Mouse (Mus musculus) hindbrain, embryonic 16.5 days (tissue): ENCODE results near the gene Dhps. TPM values are rescaled to one million over a fixed set of nuclear protein-coding genes. Genes with fewer than 3 reads are reported as not detected.

Experiments used
- ATAC-seq: fragments of 200-750 bp; cut with Nextera tagmentation; 2 replicates; pipeline ENCODE4 v1.8.0; 2017; ENCODE audit warnings: moderate TSS enrichment, moderate library complexity
- H3K27ac ChIP-seq: fragments of 300-500 bp; sonication (generic); 2 replicates; pipeline ENCODE4 v1.5.1; 2014; ENCODE audit warnings: low read depth, mild to moderate bottlenecking, control low read depth, low read length, moderate library complexity
- H3K27me3 ChIP-seq: fragments of 300-500 bp; sonication (generic); replicated peaks from 2 replicates; pipeline ENCODE4 v1.6.1; 2014; ENCODE audit warnings: low read length; ENCODE audit not compliant: control insufficient read depth, insufficient read depth
- H3K36me3 ChIP-seq: fragments of 300-500 bp; sonication (generic); 2 replicates; pipeline ENCODE4 v1.6.1; 2014; ENCODE audit warnings: mild to moderate bottlenecking, low read length, moderate library complexity, mixed read lengths; ENCODE audit not compliant: control insufficient read depth, insufficient read depth
- H3K4me1 ChIP-seq: fragments of 300-500 bp; sonication (generic); 2 replicates; pipeline ENCODE4 v1.6.1; 2014; ENCODE audit warnings: low read depth, low read length; ENCODE audit not compliant: control insufficient read depth, insufficient read depth
- H3K4me2 ChIP-seq: fragments of 300-500 bp; sonication (generic); 2 replicates; pipeline ENCODE4 v1.6.1; 2014; ENCODE audit warnings: mild to moderate bottlenecking, low read length, control low read depth, moderate library complexity
- H3K4me3 ChIP-seq: fragments of 300-500 bp; sonication (generic); 2 replicates; pipeline ENCODE4 v1.5.1; 2014; ENCODE audit warnings: mild to moderate bottlenecking, low read length, control low read depth, moderate library complexity
- H3K9ac ChIP-seq: fragments of 300-500 bp; sonication (generic); 2 replicates; pipeline ENCODE4 v1.6.1; 2014; ENCODE audit warnings: low read depth, mild to moderate bottlenecking, control low read depth, low read length, moderate library complexity
- H3K9me3 ChIP-seq: fragments of 300-500 bp; sonication (generic); 2 replicates; pipeline ENCODE4 v1.6.1; 2014; ENCODE audit warnings: mild to moderate bottlenecking, low read length, moderate library complexity; ENCODE audit not compliant: control insufficient read depth
- WGBS: fragments of 180-500 bp; shearing (Covaris S2); extraction: QIAGEN DNeasy Blood & Tissue Kit; methylation state at CpG from one replicate; pipeline ENCODE4 v1.1.7; 2014; 5-methylcytosine and 5-hydroxymethylcytosine counted together
- polyA plus RNA-seq: library from polyadenylated mRNA; unstranded; fragments of >200 nt; fragmentation: Nextera tagmentation; extraction: Ambion mirVana; gene quantifications from 2 replicates; pipeline ENCODE4 v1.2.1, GENCODE M21; 2015

Gene Dhps
- polyA plus RNA-seq, 1 experiment from 2014 or later, result 112 TPM

GRCm38 (mm10) chr8:85033867-85034266, 37.7 kb upstream of the Dhps start:
- H3K9ac ChIP-seq, result no peak overlapping the region
- no peak overlapping the region for H3K4me2 ChIP-seq
- no peak for ATAC-seq
- H3K9me3 ChIP-seq, result no peaks in the 10 kb centered on the region
- no peak overlapping the region for H3K4me3 ChIP-seq
- peaks cover 28% of the 10 kb centered on the region for H3K36me3 ChIP-seq
- 72% methylated on average over 1 of the region's 1 CpGs for WGBS
- no peaks in the 10 kb centered on the region for H3K27me3 ChIP-seq
- no peak overlapping the region for H3K27ac ChIP-seq
- H3K4me1 ChIP-seq, result peaks cover 24% of the 10 kb centered on the region

GRCm38 (mm10) chr8:85034764-85035163, 36.8 kb upstream of the Dhps start:
- Histone ChIP-seq H3K4me1 (peaks cover 24% of the 10 kb centered on the region), H3K9ac (peak overlapping the region; percentile 29; the same call in 1 of the 2 replicates)

GRCm38 (mm10) chr8:85035165-85035727, 36.3 kb upstream of the Dhps start:
- Histone ChIP-seq H3K4me1 (peaks cover 28% of the 10 kb centered on the region), H3K9me3 (no peaks in the 10 kb centered on the region), H3K4me3 (peak overlapping the region; percentile 86), H3K36me3 (peaks cover 21% of the 10 kb centered on the region), H3K9ac (peak overlapping the region; percentile 54; the same call in 1 of the 2 replicates), H3K4me2 (peak overlapping the region; percentile 94), H3K27ac (no peak overlapping the region), H3K27me3 (no peaks in the 10 kb centered on the region)
- 6% methylated on average over 12 of the region's 12 CpGs for WGBS
- ATAC-seq, result no peak

More at GRCm38 (mm10) chr8:85034764-85035163, 36.8 kb upstream of the Dhps start:
- peak overlapping the region; percentile 86 for H3K4me3 ChIP-seq
- ATAC-seq, result no peak
- no peaks in the 10 kb centered on the region for H3K27me3 ChIP-seq
- H3K36me3 ChIP-seq, result peaks cover 25% of the 10 kb centered on the region
- H3K27ac ChIP-seq, result no peak overlapping the region
- no peaks in the 10 kb centered on the region for H3K9me3 ChIP-seq
- 6% methylated on average over 12 of the region's 13 CpGs for WGBS
- peak overlapping the region; percentile 94 for H3K4me2 ChIP-seq

GRCm38 (mm10) chr8:85035728-85036310, 35.7 kb upstream of the Dhps start:
- Histone ChIP-seq H3K4me3 (peak overlapping the region; percentile 86), H3K27me3 (no peaks in the 10 kb centered on the region), H3K4me2 (peak overlapping the region; percentile 94), H3K36me3 (peaks cover 22% of the 10 kb centered on the region), H3K27ac (peak overlapping the region; percentile 80), H3K9ac (peak overlapping the region; percentile 54), H3K9me3 (no peaks in the 10 kb centered on the region), H3K4me1 (peaks cover 28% of the 10 kb centered on the region)
- under 1% methylated on average over 15 of the region's 15 CpGs for WGBS
- no peak for ATAC-seq

- WGBS, result 0% methylated on average over 9 of the region's 9 CpGs
- Histone ChIP-seq H3K9me3 (no peaks in the 10 kb centered on the region), H3K4me1 (peaks cover 28% of the 10 kb centered on the region), H3K27ac (peak overlapping the region; percentile 80), H3K4me2 (peak overlapping the region; percentile 94), H3K4me3 (peak overlapping the region; percentile 86), H3K27me3 (no peaks in the 10 kb centered on the region), H3K36me3 (peaks cover 24% of the 10 kb centered on the region), H3K9ac (peak overlapping the region; percentile 54)
- ATAC-seq, result peak; percentile 64
Observed at GRCm38 (mm10) chr8:85036381-85036717, 35.2 kb upstream of the Dhps start.

GRCm38 (mm10) chr8:85036718-85037365, 34.7 kb upstream of the Dhps start, which contains the start of gene Tnpo2:
TSS of gene Tnpo2 (plus strand) at chr8:85036915.
- ATAC-seq, result peak; percentile 92
- peak within 1 kb of the TSS; percentile 91 for H3K9ac ChIP-seq
- peaks cover 28% of the 10 kb centered on the region for H3K4me1 ChIP-seq
- peak within 1 kb of the TSS; percentile 99 for H3K27ac ChIP-seq
- no peaks in the 10 kb centered on the region for H3K9me3 ChIP-seq
- no peaks in the 10 kb centered on the region for H3K27me3 ChIP-seq
- H3K36me3 ChIP-seq, result peaks cover 23% of the 10 kb centered on the region
- H3K4me3 ChIP-seq, result peak within 1 kb of the TSS; percentile 86
- peak within 1 kb of the TSS; percentile 94 for H3K4me2 ChIP-seq
- under 1% methylated on average over 59 of the region's 59 CpGs for WGBS

- H3K4me2 ChIP-seq, result peak overlapping the region; percentile 94
- peaks cover 28% of the 10 kb centered on the region for H3K4me1 ChIP-seq
- H3K36me3 ChIP-seq, result peaks cover 21% of the 10 kb centered on the region
- H3K9ac ChIP-seq, result peak overlapping the region; percentile 91
- H3K27ac ChIP-seq, result peak overlapping the region; percentile 99
- no peaks in the 10 kb centered on the region for H3K9me3 ChIP-seq
- 0% methylated on average over 14 of the region's 14 CpGs for WGBS
- H3K4me3 ChIP-seq, result peak overlapping the region; percentile 86
- no peaks in the 10 kb centered on the region for H3K27me3 ChIP-seq
- peak; percentile 62 for ATAC-seq
Observed at GRCm38 (mm10) chr8:85037366-85037680, 34.2 kb upstream of the Dhps start.

GRCm38 (mm10) chr8:85037681-85038531, 33.7 kb upstream of the Dhps start:
- H3K4me3 ChIP-seq, result peak overlapping the region; percentile 86
- H3K36me3 ChIP-seq, result peaks cover 16% of the 10 kb centered on the region; the same call in 1 of the 2 replicates
- peak overlapping the region; percentile 91 for H3K9ac ChIP-seq
- WGBS, result under 1% methylated on average over 46 of the region's 57 CpGs
- peaks cover 28% of the 10 kb centered on the region for H3K4me1 ChIP-seq
- ATAC-seq, result 0 out of 2 replicates have a peak, but pooled peaks have one; percentile 2
- H3K9me3 ChIP-seq, result no peaks in the 10 kb centered on the region
- H3K27me3 ChIP-seq, result no peaks in the 10 kb centered on the region
- peak overlapping the region; percentile 99 for H3K27ac ChIP-seq
- peak overlapping the region; percentile 94 for H3K4me2 ChIP-seq
